Mouse (Mus musculus) lung, embryonic 16.5 days (tissue): ENCODE data around the gene Rtel1. TPM values are rescaled to one million over a fixed set of nuclear protein-coding genes. Genes with fewer than 3 reads are reported as not detected.
A peak's percentile ranks its signal among the peaks of the same experiment; 100 is the strongest.

Experiments used
- ATAC-seq: fragments of 200-750 bp; cut with Nextera tagmentation; 2 replicates; pipeline ENCODE4 v1.8.0; 2017; ENCODE audit warnings: low read depth, mild to moderate bottlenecking, moderate library complexity
- H3K27ac ChIP-seq: fragments of 300-500 bp; sonication (generic); 2 replicates; pipeline ENCODE4 v1.5.1; 2014; ENCODE audit warnings: mild to moderate bottlenecking, control low read depth, low read length
- H3K27me3 ChIP-seq: fragments of 300-500 bp; sonication (generic); 2 replicates; pipeline ENCODE4 v1.6.1; 2014; ENCODE audit warnings: low read depth, low read length, mixed read lengths; ENCODE audit not compliant: control insufficient read depth, insufficient read depth
- H3K36me3 ChIP-seq: fragments of 300-500 bp; sonication (generic); 2 replicates; pipeline ENCODE4 v1.6.1; 2014; ENCODE audit warnings: low read length; ENCODE audit not compliant: control insufficient read depth, insufficient read depth
- H3K4me1 ChIP-seq: fragments of 300-500 bp; sonication (generic); replicated peaks from 2 replicates; pipeline ENCODE4 v1.6.1; 2014; ENCODE audit warnings: low read length, mixed read lengths; ENCODE audit not compliant: control insufficient read depth, insufficient read depth
- H3K4me2 ChIP-seq: fragments of 300-500 bp; sonication (generic); 2 replicates; pipeline ENCODE4 v1.6.1; 2014; ENCODE audit warnings: low read depth, low read length, control low read depth
- H3K4me3 ChIP-seq: fragments of 300-500 bp; sonication (generic); 2 replicates; pipeline ENCODE4 v1.5.1; 2014; ENCODE audit warnings: mild to moderate bottlenecking, low read length, control low read depth
- H3K9ac ChIP-seq: fragments of 300-500 bp; sonication (generic); 2 replicates; pipeline ENCODE4 v1.6.1; 2014; ENCODE audit warnings: low read length, control low read depth
- H3K9me3 ChIP-seq: fragments of 300-500 bp; sonication (generic); 2 replicates; pipeline ENCODE4 v1.6.1; 2016; ENCODE audit warnings: low read length; ENCODE audit not compliant: control insufficient read depth
- WGBS: fragments of 180-500 bp; shearing (Covaris S2); extraction: QIAGEN DNeasy Blood & Tissue Kit; methylation state at CpG from one replicate; pipeline ENCODE4 v1.1.7; 2014; 5-methylcytosine and 5-hydroxymethylcytosine counted together
- polyA plus RNA-seq: library from polyadenylated mRNA; unstranded; fragments of >200 nt; fragmentation: Nextera tagmentation; extraction: Ambion mirVana; gene quantifications from 2 replicates; pipeline ENCODE4 v1.2.1, GENCODE M21; 2015

Rtel1 gene
- polyA plus RNA-seq, 1 experiment from 2014 or later: 47.8 TPM

GRCm38 (mm10) chr2:181391541-181391940 lies 72.0 kb downstream of the Rtel1 start:
- ATAC-seq: no peak

GRCm38 (mm10) chr2:181392600-181393213 lies 73.2 kb downstream of the Rtel1 start:
- Histone ChIP-seq H3K9ac (no peak overlapping the region), H3K4me3 (no peak overlapping the region), H3K4me2 (no peak overlapping the region), H3K27me3 (no peaks in the 10 kb centered on the region), H3K9me3 (no peaks in the 10 kb centered on the region), H3K4me1 (peaks cover 4% of the 10 kb centered on the region), H3K36me3 (no peaks in the 10 kb centered on the region), H3K27ac (no peak overlapping the region)
- 22% methylated on average over 4 of the region's 4 CpGs for WGBS
- peak; percentile 82 for ATAC-seq

More at GRCm38 (mm10) chr2:181391541-181391940, 72.0 kb downstream of the Rtel1 start:
- Histone ChIP-seq H3K4me2 (no peak overlapping the region), H3K36me3 (no peaks in the 10 kb centered on the region), H3K9ac (no peak overlapping the region), H3K27ac (no peak overlapping the region), H3K4me3 (no peak overlapping the region), H3K9me3 (no peaks in the 10 kb centered on the region), H3K4me1 (peaks cover 2% of the 10 kb centered on the region; the same call in 1 of the 2 replicates), H3K27me3 (no peaks in the 10 kb centered on the region)
- 70% methylated on average over 2 of the region's 2 CpGs for WGBS

GRCm38 (mm10) chr2:181394086-181394485 lies 74.5 kb downstream of the Rtel1 start:
- H3K9ac ChIP-seq: no peak overlapping the region
- H3K4me3 ChIP-seq: no peak overlapping the region
- no peak for ATAC-seq
- no peak overlapping the region for H3K27ac ChIP-seq
- no peaks in the 10 kb centered on the region for H3K27me3 ChIP-seq
- peaks cover 5% of the 10 kb centered on the region for H3K4me1 ChIP-seq
- WGBS: 96% methylated on average over 3 of the region's 3 CpGs
- H3K36me3 ChIP-seq: no peaks in the 10 kb centered on the region
- H3K9me3 ChIP-seq: no peaks in the 10 kb centered on the region
- H3K4me2 ChIP-seq: no peak overlapping the region

GRCm38 (mm10) chr2:181397207-181397761 lies 77.7 kb downstream of the Rtel1 start:
- no peaks in the 10 kb centered on the region for H3K27me3 ChIP-seq
- H3K9ac ChIP-seq: no peak overlapping the region; the same call in 1 of the 2 replicates
- H3K4me1 ChIP-seq: peaks cover 5% of the 10 kb centered on the region
- no peaks in the 10 kb centered on the region for H3K36me3 ChIP-seq
- H3K4me3 ChIP-seq: no peak overlapping the region
- ATAC-seq: peak; percentile 51
- no peak overlapping the region for H3K4me2 ChIP-seq
- H3K27ac ChIP-seq: no peak overlapping the region
- 63% methylated on average over 5 of the region's 5 CpGs for WGBS
- H3K9me3 ChIP-seq: no peaks in the 10 kb centered on the region

GRCm38 (mm10) chr2:181401497-181401896 lies 82.0 kb downstream of the Rtel1 start:
- Histone ChIP-seq H3K4me1 (peaks cover 5% of the 10 kb centered on the region), H3K36me3 (no peaks in the 10 kb centered on the region), H3K9me3 (no peaks in the 10 kb centered on the region), H3K4me2 (no peak overlapping the region), H3K9ac (no peak overlapping the region), H3K4me3 (no peak overlapping the region), H3K27me3 (no peaks in the 10 kb centered on the region), H3K27ac (no peak overlapping the region)
- WGBS: 10% methylated on average over 1 of the region's 1 CpGs
- ATAC-seq: no peak

GRCm38 (mm10) chr2:181403722-181404121 lies 84.2 kb downstream of the Rtel1 start:
- Histone ChIP-seq H3K9ac (no peak overlapping the region), H3K9me3 (no peaks in the 10 kb centered on the region), H3K4me3 (no peak overlapping the region), H3K4me1 (no peaks in the 10 kb centered on the region), H3K4me2 (no peak overlapping the region), H3K27ac (no peak overlapping the region), H3K27me3 (no peaks in the 10 kb centered on the region), H3K36me3 (no peaks in the 10 kb centered on the region)
- ATAC-seq: no peak
- WGBS: 80% methylated on average over 3 of the region's 3 CpGs

Other genes starting within 250 kb of the Rtel1 start
- 0.10 and 0.29 TPM in 2 replicates for gene Kcnq2, start 184.4 kb upstream of the Rtel1 start, polyA plus RNA-seq
- gene Eef1a2, start 162.7 kb upstream of the Rtel1 start, polyA plus RNA-seq: 0.16 and 0.20 TPM in 2 replicates
- gene Ppdpf, start 132.5 kb upstream of the Rtel1 start, polyA plus RNA-seq: 292 and 303 TPM in 2 replicates
- 0.04 and 0.05 TPM in 2 replicates for gene Ptk6, start 117.0 kb upstream of the Rtel1 start, polyA plus RNA-seq
- 0.34 and 0.58 TPM in 2 replicates for gene Srms, start 106.6 kb upstream of the Rtel1 start, polyA plus RNA-seq
- 0.35 and 0.43 TPM in 2 replicates for gene Fndc11, start 99.7 kb upstream of the Rtel1 start, polyA plus RNA-seq
- gene Helz2, start 77.7 kb upstream of the Rtel1 start, polyA plus RNA-seq: 3.0 and 3.4 TPM in 2 replicates
- gene Gmeb2, start 31.7 kb upstream of the Rtel1 start, polyA plus RNA-seq: 14.3 and 15.9 TPM in 2 replicates
- gene Stmn3, start 5.2 kb upstream of the Rtel1 start, polyA plus RNA-seq: 4.8 and 9.3 TPM in 2 replicates
- 39.2 and 39.4 TPM in 2 replicates for gene Zgpat, start 45.2 kb downstream of the Rtel1 start, polyA plus RNA-seq
- 60.8 and 62.0 TPM in 2 replicates for gene Arfrp1, start 45.7 kb downstream of the Rtel1 start, polyA plus RNA-seq
- gene Lime1, start 60.3 kb downstream of the Rtel1 start, polyA plus RNA-seq: 20.7 and 24.0 TPM in 2 replicates
- 15.2 and 15.4 TPM in 2 replicates for gene Zbtb46, start 139.7 kb downstream of the Rtel1 start, polyA plus RNA-seq
- gene Abhd16b, start 173.5 kb downstream of the Rtel1 start, polyA plus RNA-seq: 0.14 and 0.35 TPM in 2 replicates
- gene Tpd52l2, start 177.4 kb downstream of the Rtel1 start, polyA plus RNA-seq: 167 and 169 TPM in 2 replicates
- 82.0 and 82.1 TPM in 2 replicates for gene Dnajc5, start 200.7 kb downstream of the Rtel1 start, polyA plus RNA-seq